Mouse (Mus musculus) testis, adult 2 months (tissue): Measurements from ENCODE around the gene Gm14862.

Experiments used
- CTCF ChIP-seq: fragments of 200-500 bp; IDR thresholded peaks from 2 replicates; pipeline ENCODE4 v1.5.1; 2012; ENCODE audit warnings: low read depth, mild to moderate bottlenecking, inconsistent platforms, low read length, moderate library complexity; ENCODE audit not compliant: control insufficient read depth, insufficient read depth, insufficient replicate concordance
- POLR2A ChIP-seq: fragments of 200-500 bp; IDR thresholded peaks from 2 replicates; pipeline ENCODE4 v1.6.1; 2012; ENCODE audit warnings: low read depth, mild to moderate bottlenecking, inconsistent platforms, low read length, moderate library complexity; ENCODE audit not compliant: control insufficient read depth

DNA sequence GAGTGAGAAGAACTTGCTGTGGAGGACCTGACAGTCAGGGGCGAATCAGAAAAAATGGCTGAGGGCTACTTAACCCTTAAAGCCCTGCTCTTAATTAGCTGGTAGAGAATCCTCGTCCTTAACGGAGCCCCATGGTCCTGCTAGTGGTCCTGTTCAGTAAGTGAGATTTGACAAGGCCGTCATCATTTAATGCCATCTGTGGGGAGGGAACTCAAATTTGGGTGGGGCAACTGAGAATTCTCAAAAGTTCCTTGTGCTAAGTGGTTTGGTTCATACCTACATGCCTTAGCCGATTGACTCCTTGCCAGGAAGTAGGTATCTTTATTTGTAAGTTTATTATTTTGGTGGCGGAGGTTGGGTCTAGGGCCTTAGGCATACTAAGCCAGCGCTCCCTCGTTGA lies 17.6 kb upstream of the Gm14862 start:
- TF ChIP-seq POLR2A (no peak), CTCF (no peak)
